Mouse (Mus musculus): ENCODE results near the gene Ankrd33. TPM values are rescaled to one million over a fixed set of nuclear protein-coding genes. Genes with fewer than 3 reads are reported as not detected.

The Ankrd33 gene
- polyA plus RNA-seq, 1 experiment from 2014 or later, result not detected

GRCm38 (mm10) chr15:101165658-101166437 is 50.3 kb downstream of the Ankrd33 start:
- H3K27ac ChIP-seq (replicated peaks; ENCODE audit: low read depth, low read length), result no peak overlapping the region
- 55% methylated on average over 15 of the region's 16 CpGs for whole genome bisulfite sequencing
- H3K4me2 ChIP-seq (ENCODE audit: low read depth, low read length), result no peak overlapping the region
- no peak for DNase-seq (ENCODE audit: low spot score)
- H3K27me3 ChIP-seq (replicated peaks; ENCODE audit: control insufficient read depth, insufficient read depth, low read length), result no peaks in the 10 kb centered on the region
- H3K4me1 ChIP-seq (ENCODE audit: control insufficient read depth, insufficient read depth, low read length), result peaks cover 27% of the 10 kb centered on the region
- no peak for ATAC-seq (ENCODE audit: low read depth)
- no peaks in the 10 kb centered on the region for H3K36me3 ChIP-seq (ENCODE audit: control insufficient read depth, insufficient read depth, low read length)
- H3K9ac ChIP-seq (ENCODE audit: low read depth, low read length), result no peak overlapping the region
- no peaks in the 10 kb centered on the region for H3K9me3 ChIP-seq (ENCODE audit: control insufficient read depth, low read length)
- H3K4me3 ChIP-seq (ENCODE audit: low read depth, low read length), result no peak overlapping the region

- H3K4me1 ChIP-seq (ENCODE audit: control insufficient read depth, insufficient read depth, low read length), result peaks cover 18% of the 10 kb centered on the region
- H3K4me2 ChIP-seq (ENCODE audit: low read depth, low read length), result no peak overlapping the region
- H3K27ac ChIP-seq (replicated peaks; ENCODE audit: low read depth, low read length), result no peak overlapping the region
- no peak overlapping the region for H3K9ac ChIP-seq (ENCODE audit: low read depth, low read length)
- DNase-seq (ENCODE audit: low spot score) (no peak), ATAC-seq (ENCODE audit: low read depth) (no peak)
- H3K9me3 ChIP-seq (ENCODE audit: control insufficient read depth, low read length), result no peaks in the 10 kb centered on the region
- H3K4me3 ChIP-seq (ENCODE audit: low read depth, low read length), result no peak overlapping the region
- no peaks in the 10 kb centered on the region for H3K36me3 ChIP-seq (ENCODE audit: control insufficient read depth, insufficient read depth, low read length)
- WGBS, result 75% methylated on average over 11 of the region's 11 CpGs
- H3K27me3 ChIP-seq (replicated peaks; ENCODE audit: control insufficient read depth, insufficient read depth, low read length), result no peaks in the 10 kb centered on the region
Observed at GRCm38 (mm10) chr15:101167553-101167952, 52.0 kb downstream of the Ankrd33 start.

Other genes starting within 250 kb of the Ankrd33 start
- gene Scn8a, start 245.9 kb upstream of the Ankrd33 start, polyA plus RNA-seq (2014; fragmentation: Nextera tagmentation; extraction: Ambion mirVana), result 4.9 and 5.3 TPM in 2 replicates
- not detected in 2 replicates for gene Gm47841, start 68.4 kb upstream of the Ankrd33 start, polyA plus RNA-seq (2014; fragmentation: Nextera tagmentation; extraction: Ambion mirVana)
- 0.26 and 0.30 TPM in 2 replicates for gene Fignl2, start 37.2 kb upstream of the Ankrd33 start, polyA plus RNA-seq (2014; fragmentation: Nextera tagmentation; extraction: Ambion mirVana)
- gene Acvrl1, start 12.8 kb downstream of the Ankrd33 start, polyA plus RNA-seq (2014; fragmentation: Nextera tagmentation; extraction: Ambion mirVana), result 11.5 and 13.5 TPM in 2 replicates
- 10.2 and 10.7 TPM in 2 replicates for gene Acvr1b, start 58.3 kb downstream of the Ankrd33 start, polyA plus RNA-seq (2014; fragmentation: Nextera tagmentation; extraction: Ambion mirVana)
- 6.1 and 7.9 TPM in 2 replicates for gene Grasp, start 108.4 kb downstream of the Ankrd33 start, polyA plus RNA-seq (2014; fragmentation: Nextera tagmentation; extraction: Ambion mirVana)
- gene Nr4a1, start 138.5 kb downstream of the Ankrd33 start, polyA plus RNA-seq (2014; fragmentation: Nextera tagmentation; extraction: Ambion mirVana), result 11.5 and 12.4 TPM in 2 replicates
- 49.9 and 62.0 TPM in 2 replicates for gene Atg101, start 168.5 kb downstream of the Ankrd33 start, polyA plus RNA-seq (2014; fragmentation: Nextera tagmentation; extraction: Ambion mirVana)
- 0.79 and 0.84 TPM in 2 replicates for gene 6030408B16Rik, start 177.5 kb downstream of the Ankrd33 start, polyA plus RNA-seq (2014; fragmentation: Nextera tagmentation; extraction: Ambion mirVana)